Mouse (Mus musculus) forebrain, embryonic 11.5 days (tissue): ENCODE results near the gene Cyp2c67. TPM values are rescaled to one million over a fixed set of nuclear protein-coding genes. Genes with fewer than 3 reads are reported as not detected.
"Not testable (repeated sequence)": the region's sequence is repeated elsewhere in the genome, so short reads cannot be mapped to it uniquely, and the experiment has no call there.

Experiments
- ATAC-seq: fragments of 200-750 bp; cut with Nextera tagmentation; replicated peaks from 2 replicates; pipeline ENCODE4 v1.8.0; 2017; ENCODE audit warnings: moderate TSS enrichment; ENCODE audit not compliant: low FRiP score
- DNase-seq: peaks from one replicate; pipeline ENCODE4 v3.0.0-alpha.2; 2017; ENCODE audit warnings: low spot score
- H3K27ac ChIP-seq: fragments of 300-500 bp; sonication (generic); 2 replicates; pipeline ENCODE4 v1.5.1; 2014; ENCODE audit warnings: low read depth, low read length
- H3K27me3 ChIP-seq: fragments of 300-500 bp; sonication (generic); 2 replicates; pipeline ENCODE4 v1.6.1; 2014; ENCODE audit warnings: mild to moderate bottlenecking, low read length, mixed read lengths; ENCODE audit not compliant: control insufficient read depth, insufficient read depth
- H3K36me3 ChIP-seq: fragments of 300-500 bp; sonication (generic); 2 replicates; pipeline ENCODE4 v1.6.1; 2014; ENCODE audit warnings: mild to moderate bottlenecking, low read length, moderate library complexity, mixed read lengths; ENCODE audit not compliant: control insufficient read depth, insufficient read depth
- H3K4me1 ChIP-seq: fragments of 300-500 bp; sonication (generic); replicated peaks from 2 replicates; pipeline ENCODE4 v1.6.1; 2014; ENCODE audit warnings: low read length, mixed read lengths; ENCODE audit not compliant: control insufficient read depth, insufficient read depth
- H3K4me2 ChIP-seq: fragments of 300-500 bp; sonication (generic); 2 replicates; pipeline ENCODE4 v1.6.1; 2014; ENCODE audit warnings: low read depth, mild to moderate bottlenecking, low read length, moderate library complexity, mixed read lengths; ENCODE audit not compliant: severe bottlenecking
- H3K4me3 ChIP-seq: fragments of 300-500 bp; sonication (generic); 2 replicates; pipeline ENCODE4 v1.5.1; 2014; ENCODE audit warnings: low read depth, low read length
- H3K9ac ChIP-seq: fragments of 300-500 bp; sonication (generic); 2 replicates; pipeline ENCODE4 v1.6.1; 2014; ENCODE audit warnings: low read length
- H3K9me3 ChIP-seq: fragments of 300-500 bp; sonication (generic); 2 replicates; pipeline ENCODE4 v1.6.1; 2016; ENCODE audit warnings: low read length, mixed read lengths; ENCODE audit not compliant: control insufficient read depth
- WGBS: fragments of 180-500 bp; shearing (Covaris S2); extraction: QIAGEN DNeasy Blood & Tissue Kit; methylation state at CpG from one replicate; pipeline ENCODE4 v1.1.7; 2014; 5-methylcytosine and 5-hydroxymethylcytosine counted together
- polyA plus RNA-seq: library from polyadenylated mRNA; unstranded; fragments of >200 nt; fragmentation: Nextera tagmentation; extraction: Ambion mirVana; gene quantifications from 2 replicates; pipeline ENCODE4 v1.2.1, GENCODE M21; 2014

The Cyp2c67 gene
- not detected in 2 replicates for polyA plus RNA-seq

DNA sequence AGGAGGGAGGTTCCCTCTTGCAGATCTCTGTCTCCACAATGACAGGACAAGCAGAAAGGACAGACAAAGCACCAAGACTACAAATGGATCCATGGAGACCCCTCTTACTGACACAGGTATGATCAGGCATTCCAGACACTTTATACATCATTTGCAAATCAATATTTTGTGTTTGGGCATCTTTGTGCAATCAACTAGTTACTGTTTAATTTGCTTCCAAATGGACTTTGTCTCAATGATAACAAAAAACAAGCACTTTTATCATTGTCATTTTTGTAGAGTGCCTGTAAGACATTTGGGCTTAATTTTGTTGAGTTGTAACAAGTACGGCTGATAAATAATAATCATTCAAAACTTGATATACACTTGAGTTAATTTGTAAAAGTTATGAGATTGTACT is at the start of gene Cyp2c67:
Gene Cyp2c67, minus strand, starts transcription at position 114 of the 400 bp plus-strand sequence.
- DNase-seq, result no peak
- H3K27ac ChIP-seq, result no peak within 1 kb of the TSS
- no peaks in the 10 kb centered on the region for H3K4me1 ChIP-seq
- no peak within 1 kb of the TSS for H3K9ac ChIP-seq
- 91% methylated on average over 1 of the region's 1 CpGs for WGBS
- no peak for ATAC-seq
- no peaks in the 10 kb centered on the region for H3K9me3 ChIP-seq
- H3K4me3 ChIP-seq, result no peak within 1 kb of the TSS
- H3K36me3 ChIP-seq, result no peaks in the 10 kb centered on the region
- H3K27me3 ChIP-seq, result no peaks in the 10 kb centered on the region
- H3K4me2 ChIP-seq, result no peak within 1 kb of the TSS

DNA sequence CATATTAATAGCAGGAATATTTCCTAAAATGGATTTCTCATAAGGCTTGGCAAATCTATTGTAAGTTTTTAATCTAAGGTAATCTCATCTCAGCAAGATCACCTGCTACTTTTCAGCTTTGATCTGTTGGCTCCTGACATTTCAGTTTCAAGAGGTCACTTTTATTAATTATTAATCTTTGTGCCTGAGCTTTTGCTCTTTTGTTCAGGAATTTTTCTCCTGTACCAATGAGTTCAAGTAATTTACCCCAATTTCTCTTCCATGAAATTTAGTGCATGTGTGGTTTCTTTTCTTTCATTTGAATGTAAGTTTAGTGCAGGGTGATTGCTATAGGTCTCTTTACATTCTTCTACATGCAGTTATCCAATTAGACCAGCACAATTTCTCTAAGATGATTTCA is 16.8 kb upstream of the Cyp2c67 start:
- not testable (repeated sequence) for ATAC-seq, H3K4me2 ChIP-seq, H3K27ac ChIP-seq, DNase-seq, H3K9me3 ChIP-seq, H3K27me3 ChIP-seq, H3K4me1 ChIP-seq, H3K4me3 ChIP-seq, H3K9ac ChIP-seq, H3K36me3 ChIP-seq

DNA sequence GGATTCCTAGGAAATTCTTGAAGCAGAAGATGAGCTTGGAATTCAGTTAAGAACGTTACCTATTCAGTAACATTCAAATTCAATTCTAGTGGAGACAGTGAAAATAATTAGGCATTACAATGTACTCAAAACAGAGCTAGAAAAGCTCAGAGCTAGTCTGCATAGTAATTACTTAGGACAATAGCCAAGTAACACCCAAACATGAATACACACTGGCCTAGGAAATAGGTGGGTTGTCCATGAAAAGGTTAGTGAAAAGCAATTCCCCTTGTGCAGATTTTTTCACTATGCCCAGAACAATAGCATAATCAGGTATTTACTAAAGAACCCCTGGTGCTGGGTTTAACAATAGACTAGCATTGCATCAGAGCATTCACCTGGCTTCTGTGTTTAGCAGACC is 3.5 kb upstream of the Cyp2c67 start:
- WGBS, result 57% methylated on average over 1 of the region's 1 CpGs
- H3K27me3 ChIP-seq, result no peaks in the 10 kb centered on the region
- DNase-seq (no peak), ATAC-seq (no peak)
- H3K9ac ChIP-seq, result no peak overlapping the region
- H3K4me3 ChIP-seq, result no peak overlapping the region
- no peaks in the 10 kb centered on the region for H3K4me1 ChIP-seq
- no peak overlapping the region for H3K4me2 ChIP-seq
- H3K9me3 ChIP-seq, result no peaks in the 10 kb centered on the region
- H3K36me3 ChIP-seq, result no peaks in the 10 kb centered on the region
- H3K27ac ChIP-seq, result no peak overlapping the region

DNA sequence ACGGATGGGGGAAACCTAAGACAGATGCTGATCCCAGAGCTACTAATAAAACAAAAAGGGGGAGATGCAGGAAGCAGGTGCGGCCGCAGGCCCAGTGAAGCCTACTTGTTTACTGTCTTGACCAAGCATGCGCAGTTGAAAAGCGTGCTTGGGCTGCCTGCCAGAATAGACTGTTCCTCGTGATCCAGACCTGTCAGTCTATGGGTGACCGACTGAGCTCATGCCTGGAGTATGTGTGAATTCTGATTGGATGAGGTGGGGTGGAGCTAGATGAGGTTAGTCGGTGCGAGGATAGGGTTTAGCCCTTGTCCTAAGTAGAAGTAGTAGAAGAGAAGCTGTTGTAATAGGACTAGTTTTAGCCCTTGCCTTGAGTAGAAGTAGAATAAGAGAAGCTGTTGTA is 1.3 kb downstream of the Cyp2c67 start:
- 92% methylated on average over 9 of the region's 9 CpGs for WGBS

GRCm38 (mm10) chr19:39644551-39644950 is 4.3 kb downstream of the Cyp2c67 start:
- not testable (repeated sequence) for H3K9me3 ChIP-seq, H3K9ac ChIP-seq, H3K4me2 ChIP-seq, H3K4me3 ChIP-seq, DNase-seq, H3K27ac ChIP-seq, ATAC-seq, H3K4me1 ChIP-seq, H3K27me3 ChIP-seq, H3K36me3 ChIP-seq
- WGBS, result 88% methylated on average over 7 of the region's 7 CpGs

More for the DNA sequence above, 1.3 kb downstream of the Cyp2c67 start:
- ATAC-seq, result no peak
- Histone ChIP-seq H3K4me2 (no peak overlapping the region), H3K9ac (no peak overlapping the region), H3K27me3 (no peaks in the 10 kb centered on the region), H3K27ac (no peak overlapping the region), H3K4me3 (no peak overlapping the region), H3K9me3 (no peaks in the 10 kb centered on the region), H3K4me1 (no peaks in the 10 kb centered on the region), H3K36me3 (no peaks in the 10 kb centered on the region)
- no peak for DNase-seq

Other genes starting within 250 kb of the Cyp2c67 start
- not detected in 2 replicates for gene Cyp2c38, start 186.0 kb downstream of the Cyp2c67 start, polyA plus RNA-seq
- not detected in 2 replicates for gene Cyp2c39, start 138.2 kb downstream of the Cyp2c67 start, polyA plus RNA-seq
- gene Cyp2c68, start 92.0 kb upstream of the Cyp2c67 start, polyA plus RNA-seq, result not detected in 2 replicates
- gene Cyp2c40, start 163.8 kb upstream of the Cyp2c67 start, polyA plus RNA-seq, result not detected in 2 replicates
- gene Cyp2c69, start 237.7 kb upstream of the Cyp2c67 start, polyA plus RNA-seq, result not detected in 2 replicates